14 mouse cellular contexts compared by ENCODE assay signal in the genomic region with DNA sequence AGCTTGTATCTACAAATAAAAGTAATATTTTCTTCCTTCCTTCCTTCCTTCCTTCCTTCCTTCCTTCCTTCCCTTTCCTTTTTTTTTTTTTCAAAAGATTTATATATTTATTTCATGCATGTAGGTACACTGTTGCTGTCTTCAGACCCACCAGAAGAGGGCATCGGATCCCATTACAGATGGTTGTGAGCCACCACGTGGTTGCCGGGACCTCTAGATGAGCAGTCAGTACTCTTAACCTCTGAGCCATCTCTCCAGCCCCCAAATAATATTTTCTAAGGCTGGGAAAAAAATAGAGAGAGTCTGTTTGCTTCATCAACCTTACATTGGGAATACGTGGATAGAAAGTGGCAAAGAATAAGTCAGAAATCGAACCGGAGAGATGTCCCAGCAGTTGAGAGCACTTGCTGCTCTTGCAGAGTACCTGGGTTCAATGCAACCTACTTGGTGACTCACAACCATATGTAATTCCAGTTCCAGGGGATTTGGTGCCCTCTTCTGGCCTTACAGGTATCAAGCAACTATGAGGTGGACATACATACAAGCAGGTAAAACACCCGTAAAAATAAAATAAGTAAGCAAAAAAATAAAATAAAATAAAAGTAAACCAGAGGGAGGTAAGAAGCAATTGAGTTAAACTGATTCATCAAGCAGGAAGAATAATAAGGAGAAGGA. TPM values are rescaled to one million over a fixed set of nuclear protein-coding genes. Genes with fewer than 3 reads are reported as not detected.
A peak's percentile ranks its signal among the peaks of the same experiment; 100 is the strongest.
DNase-seq lines count a peak whose midpoint lies in the region; ATAC-seq and TF ChIP-seq lines count a peak whose summit lies in the region.
"Had no signal": no experiment of that assay in that cellular context is flagged by ENCODE, and none has a peak within 500 bp of the region (broad histone marks: within the 10 kb centered on the region; RNA-seq: fewer than 3 reads in every experiment).

No protein-coding gene starts in this region.

- no peak overlapping the region for H3K4me3 ChIP-seq in liver, embryonic 11.5 days (ENCODE audit: low read depth, low read length)
- no peak overlapping the region for H3K4me3 ChIP-seq in E14TG2a.4 (replicated peaks; ENCODE audit: low read length)
- H3K4me3 ChIP-seq: erythroblast, embryonic 14.5 days; left cerebral cortex, adult 2 months; midbrain, embryonic 13.5 days had no signal

- no peaks in the 10 kb centered on the region for H3K27me3 ChIP-seq in liver, embryonic 11.5 days (replicated peaks; ENCODE audit: control insufficient read depth, insufficient read depth, low read length)
- H3K27me3 ChIP-seq in E14TG2a.4 (ENCODE audit: insufficient read depth, low read length) = peaks cover 6% of the 10 kb centered on the region
- H3K27me3 ChIP-seq: midbrain, embryonic 13.5 days had no signal

- peak; percentile 7 for DNase-seq in liver
- no peak for DNase-seq in liver, embryonic 11.5 days (ENCODE audit: low spot score)
- DNase-seq in R1 (ENCODE audit: low read depth, low spot score) = peak; percentile 90
- peak; percentile 17 for DNase-seq in induced T-regulatory cell, adult 2 months (ENCODE audit: low read depth)
- no peak for DNase-seq in layer of hippocampus, adult 9-11 months
- no peak for DNase-seq in yolk sac, embryonic 10.5 days (ENCODE audit: low spot score)
- DNase-seq: adrenal gland, adult 8-10 months; kidney, postnatal 14 days had no signal

- H3K9ac ChIP-seq in liver, embryonic 11.5 days (ENCODE audit: low read depth, low read length) = no peak overlapping the region
- H3K9ac ChIP-seq: midbrain, embryonic 13.5 days had no signal

- H3K36me3 ChIP-seq in liver, embryonic 11.5 days (ENCODE audit: control insufficient read depth, insufficient read depth, low read length) = no peaks in the 10 kb centered on the region
- no peaks in the 10 kb centered on the region for H3K36me3 ChIP-seq in E14TG2a.4 (ENCODE audit: insufficient read depth, low read length)
- H3K36me3 ChIP-seq: midbrain, embryonic 13.5 days had no signal

- no peak overlapping the region for H3K27ac ChIP-seq in liver, embryonic 11.5 days (ENCODE audit: low read depth, low read length)
- H3K27ac ChIP-seq: left cerebral cortex, adult 2 months; midbrain, embryonic 13.5 days had no signal

- H3K9me3 ChIP-seq in liver, embryonic 11.5 days (ENCODE audit: control insufficient read depth, low read length) = no peaks in the 10 kb centered on the region
- no peaks in the 10 kb centered on the region for H3K9me3 ChIP-seq in E14TG2a.4 (ENCODE audit: low read length)
- H3K9me3 ChIP-seq: midbrain, embryonic 13.5 days had no signal

- ATAC-seq in liver, embryonic 11.5 days (replicated peaks; ENCODE audit: low FRiP score) = no peak
- ATAC-seq: midbrain, embryonic 13.5 days had no signal

- H3K4me2 ChIP-seq in liver, embryonic 11.5 days = no peak overlapping the region
- H3K4me2 ChIP-seq: midbrain, embryonic 13.5 days had no signal

- 78% methylated on average over 7 of the region's 7 CpGs for WGBS in liver, embryonic 11.5 days

- TF ChIP-seq CTCF in E14TG2a.4 (conservative IDR thresholded peaks at IDR 0.05; ENCODE audit: low read length) = peak; percentile 32

- H3K4me1 ChIP-seq in liver, embryonic 11.5 days (replicated peaks; ENCODE audit: control insufficient read depth, insufficient read depth, low read length) = no peaks in the 10 kb centered on the region
- H3K4me1 ChIP-seq in E14TG2a.4 (replicated peaks; ENCODE audit: low read depth, low read length) = peaks cover 2% of the 10 kb centered on the region; the same call in 1 of the 2 replicates
- H3K4me1 ChIP-seq: midbrain, embryonic 13.5 days had no signal

RNA-seq across cellular contexts. Expression of a gene that starts 8.0 kb away (rescaled TPM):
- 0.58 and 0.75 TPM in 2 replicates for polyA plus RNA-seq in liver, embryonic 11.5 days (2014; fragmentation: Nextera tagmentation; extraction: Ambion mirVana)
- polyA plus RNA-seq: gonadal fat pad, adult 2 months; spleen, adult 2 months had no signal

RNA-seq across cellular contexts. Expression of a gene that starts 59.0 kb away (rescaled TPM):
- 139 and 159 TPM in 2 replicates for polyA plus RNA-seq in liver, embryonic 11.5 days (2014; fragmentation: Nextera tagmentation; extraction: Ambion mirVana)

Comparison
In these comparisons a context has a peak if more than half of its experiments do, and no peak if none do; other contexts are left out.
1. DNase-seq: peak in liver (single experiment), R1 (single experiment) and induced T-regulatory cell, adult 2 months (single experiment); none in liver, embryonic 11.5 days (single experiment), layer of hippocampus, adult 9-11 months (single experiment) and yolk sac, embryonic 10.5 days (single experiment).